Mouse (Mus musculus) neural tube, embryonic 13.5 days (tissue): ENCODE measurements around the gene Ccdc40. TPM values are rescaled to one million over a fixed set of nuclear protein-coding genes. Genes with fewer than 3 reads are reported as not detected.
"Not testable (repeated sequence)": the region's sequence is repeated elsewhere in the genome, so short reads cannot be mapped to it uniquely, and the experiment has no call there.

ENCODE experiments used
- ATAC-seq: fragments of 200-750 bp; cut with Nextera tagmentation; 2 replicates; pipeline ENCODE4 v1.8.0; 2017; ENCODE audit warnings: low read depth, mild to moderate bottlenecking, moderate TSS enrichment, moderate library complexity
- H3K27ac ChIP-seq: fragments of 300-500 bp; sonication (generic); replicated peaks from 2 replicates; pipeline ENCODE4 v1.5.1; 2015; ENCODE audit warnings: moderate library complexity, mild to moderate bottlenecking, inconsistent platforms
- H3K27me3 ChIP-seq: fragments of 300-500 bp; sonication (generic); 2 replicates; pipeline ENCODE4 v1.6.1; 2015; ENCODE audit warnings: mild to moderate bottlenecking, inconsistent platforms
- H3K36me3 ChIP-seq: fragments of 300-500 bp; sonication (generic); 2 replicates; pipeline ENCODE4 v1.6.1; 2015; ENCODE audit warnings: mild to moderate bottlenecking, inconsistent platforms
- H3K4me1 ChIP-seq: fragments of 300-500 bp; sonication (generic); replicated peaks from 2 replicates; pipeline ENCODE4 v1.6.1; 2015; ENCODE audit warnings: inconsistent platforms
- H3K4me2 ChIP-seq: fragments of 300-500 bp; sonication (generic); 2 replicates; pipeline ENCODE4 v1.6.1; 2015; ENCODE audit warnings: inconsistent platforms, mild to moderate bottlenecking, moderate library complexity
- H3K4me3 ChIP-seq: fragments of 300-500 bp; sonication (generic); 2 replicates; pipeline ENCODE4 v1.5.1; 2015; ENCODE audit warnings: mild to moderate bottlenecking, inconsistent platforms
- H3K9ac ChIP-seq: fragments of 300-500 bp; sonication (generic); 2 replicates; pipeline ENCODE4 v1.6.1; 2015; ENCODE audit warnings: moderate library complexity, mild to moderate bottlenecking, inconsistent platforms
- H3K9me3 ChIP-seq: fragments of 300-500 bp; sonication (generic); 2 replicates; pipeline ENCODE4 v1.6.1; 2016; ENCODE audit warnings: inconsistent platforms
- WGBS: fragments of 180-500 bp; shearing (Covaris S2); methylation state at CpG from one replicate; pipeline ENCODE4 v1.1.7; 2015; 5-methylcytosine and 5-hydroxymethylcytosine counted together
- polyA plus RNA-seq: library from polyadenylated mRNA; unstranded; fragments of >200 nt; fragmentation: Nextera tagmentation; extraction: Ambion mirVana; gene quantifications from 2 replicates; pipeline ENCODE4 v1.2.1, GENCODE M21; 2015

Ccdc40 gene
- polyA plus RNA-seq, 1 experiment from 2014 or later, result 15.8 TPM

DNA sequence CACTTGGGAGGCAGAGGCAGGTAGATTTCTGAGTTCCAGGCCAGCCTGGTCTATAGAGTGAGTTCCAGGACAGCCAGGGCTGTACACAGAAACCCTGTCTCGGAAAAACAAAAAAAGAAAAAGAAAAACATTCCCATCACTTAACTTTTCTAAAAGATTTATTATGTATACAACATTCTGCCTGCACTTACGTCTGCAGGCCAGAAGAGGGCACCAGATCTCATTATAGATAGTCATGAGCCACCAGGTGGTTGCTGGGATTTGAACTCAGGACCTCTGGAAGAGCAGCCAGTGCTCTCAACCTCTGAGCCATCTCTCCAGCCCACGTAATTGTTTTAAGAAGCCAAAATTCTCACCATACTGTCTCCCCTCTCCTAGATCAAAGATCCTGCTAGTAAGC, 44.1 kb downstream of the Ccdc40 start:
- ATAC-seq, result not testable (repeated sequence)
- peaks cover 57% of the 10 kb centered on the region for H3K36me3 ChIP-seq
- H3K4me1 ChIP-seq, result peaks cover 27% of the 10 kb centered on the region

DNA sequence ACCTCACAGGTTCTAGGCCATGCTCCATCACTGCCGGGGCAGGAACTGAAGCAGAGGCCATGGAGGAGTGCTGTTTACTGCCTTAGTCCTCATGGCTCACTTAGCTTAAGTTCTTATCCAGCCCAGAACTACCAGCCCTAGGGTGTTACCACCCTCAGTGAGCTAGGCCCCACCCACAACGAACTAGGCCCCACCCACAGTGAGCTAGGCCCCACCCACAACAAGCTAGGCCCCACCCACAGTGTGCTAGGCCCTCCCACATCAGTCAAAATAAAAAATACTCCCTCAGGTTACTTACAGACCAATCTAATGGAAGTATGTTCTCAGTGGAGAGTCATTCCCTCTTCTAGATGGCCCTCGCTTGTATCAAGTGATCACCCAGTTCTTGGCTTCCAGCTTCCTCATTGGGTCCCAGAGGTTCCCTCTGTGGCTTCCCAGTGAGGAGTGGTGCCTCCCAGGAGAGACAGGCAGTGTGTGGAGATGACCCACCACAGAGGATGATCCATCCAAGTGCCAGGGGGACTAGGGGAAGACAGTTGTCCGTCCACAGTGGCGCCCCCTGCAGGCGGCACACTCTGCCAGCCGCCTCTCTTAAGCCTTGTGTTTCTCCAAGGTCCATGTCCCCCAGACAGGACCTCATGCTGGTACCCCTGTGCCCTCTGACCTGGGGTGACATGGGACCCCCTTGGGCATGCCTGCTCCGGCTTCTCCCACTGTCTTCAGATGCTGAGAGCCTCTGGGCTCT, 45.0 kb downstream of the Ccdc40 start:
- Histone ChIP-seq H3K36me3 (peaks cover 65% of the 10 kb centered on the region), H3K4me1 (peaks cover 21% of the 10 kb centered on the region), H3K9me3 (no peaks in the 10 kb centered on the region), H3K4me3 (no peak overlapping the region), H3K27me3 (no peaks in the 10 kb centered on the region), H3K4me2 (no peak overlapping the region), H3K9ac (no peak overlapping the region), H3K27ac (no peak overlapping the region)
- no peak for ATAC-seq
- 85% methylated on average over 8 of the region's 8 CpGs for WGBS

More for the DNA sequence above, 44.1 kb downstream of the Ccdc40 start:
- H3K4me2 ChIP-seq, H3K9ac ChIP-seq, H3K4me3 ChIP-seq, H3K9me3 ChIP-seq, H3K27ac ChIP-seq, H3K27me3 ChIP-seq: not testable (repeated sequence)
- WGBS, result 56% methylated on average over 3 of the region's 3 CpGs

DNA sequence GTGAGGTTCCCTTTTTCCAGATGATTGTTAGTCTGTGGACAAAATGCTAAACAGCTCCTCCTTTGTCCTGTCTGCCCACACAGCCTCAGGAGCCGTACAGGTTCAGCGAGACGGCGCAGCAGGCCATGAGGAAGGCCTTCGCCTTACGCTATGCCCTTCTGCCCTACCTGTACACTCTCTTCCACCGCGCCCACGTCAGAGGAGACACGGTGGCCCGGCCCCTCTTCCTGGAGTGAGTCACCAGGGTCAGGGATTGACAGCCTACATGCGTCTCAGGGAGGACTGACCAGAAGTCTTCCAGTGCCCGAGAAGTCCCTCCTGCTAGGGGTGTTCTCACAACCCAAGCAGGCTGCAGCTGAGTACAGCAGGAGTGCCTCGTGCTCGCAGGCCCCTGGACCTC, 52.7 kb downstream of the Ccdc40 start:
- WGBS, result 89% methylated on average over 15 of the region's 15 CpGs
- Histone ChIP-seq H3K27ac (no peak overlapping the region), H3K27me3 (no peaks in the 10 kb centered on the region), H3K36me3 (peaks cover 81% of the 10 kb centered on the region), H3K9ac (no peak overlapping the region), H3K4me3 (no peak overlapping the region), H3K9me3 (no peaks in the 10 kb centered on the region), H3K4me2 (no peak overlapping the region), H3K4me1 (no peaks in the 10 kb centered on the region)
- no peak for ATAC-seq

DNA sequence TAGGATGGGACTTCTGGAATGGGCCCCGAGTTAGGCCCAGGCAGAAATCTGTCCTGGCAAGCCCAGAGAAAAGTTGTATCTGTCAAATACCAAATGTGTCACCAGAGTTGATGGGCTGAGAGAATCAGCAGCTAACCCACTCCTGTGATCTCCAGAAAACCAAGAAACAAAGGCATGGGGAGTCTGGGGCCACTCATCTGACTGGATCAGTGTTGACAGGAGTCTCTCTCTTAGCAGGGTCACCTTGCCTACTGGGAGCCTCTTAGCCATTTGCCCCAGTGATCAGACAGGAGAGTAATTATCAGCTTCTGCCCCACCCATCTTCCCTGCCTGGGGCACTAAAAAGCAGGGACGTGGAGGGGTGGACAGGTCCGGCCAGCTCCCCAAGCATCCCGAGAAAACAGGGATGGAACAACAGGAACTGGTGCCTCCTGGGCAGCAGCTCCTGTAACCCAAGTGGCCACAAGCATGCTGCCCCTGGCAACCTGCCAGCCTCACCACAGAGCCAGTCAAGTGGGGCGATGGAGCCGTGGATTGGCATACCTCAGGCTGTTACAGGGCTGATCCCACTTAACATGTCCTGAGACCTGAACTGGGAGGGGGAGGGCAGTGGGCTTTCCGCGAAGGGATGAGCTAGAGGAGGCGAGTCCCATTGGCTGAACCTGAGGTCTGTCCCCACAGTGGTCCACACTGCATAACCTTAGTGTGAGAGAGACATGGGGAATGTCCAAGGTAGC, 57.6 kb downstream of the Ccdc40 start:
- 59% methylated on average over 9 of the region's 9 CpGs for WGBS
- ATAC-seq, result no peak; the same call in 1 of the 2 replicates

DNA sequence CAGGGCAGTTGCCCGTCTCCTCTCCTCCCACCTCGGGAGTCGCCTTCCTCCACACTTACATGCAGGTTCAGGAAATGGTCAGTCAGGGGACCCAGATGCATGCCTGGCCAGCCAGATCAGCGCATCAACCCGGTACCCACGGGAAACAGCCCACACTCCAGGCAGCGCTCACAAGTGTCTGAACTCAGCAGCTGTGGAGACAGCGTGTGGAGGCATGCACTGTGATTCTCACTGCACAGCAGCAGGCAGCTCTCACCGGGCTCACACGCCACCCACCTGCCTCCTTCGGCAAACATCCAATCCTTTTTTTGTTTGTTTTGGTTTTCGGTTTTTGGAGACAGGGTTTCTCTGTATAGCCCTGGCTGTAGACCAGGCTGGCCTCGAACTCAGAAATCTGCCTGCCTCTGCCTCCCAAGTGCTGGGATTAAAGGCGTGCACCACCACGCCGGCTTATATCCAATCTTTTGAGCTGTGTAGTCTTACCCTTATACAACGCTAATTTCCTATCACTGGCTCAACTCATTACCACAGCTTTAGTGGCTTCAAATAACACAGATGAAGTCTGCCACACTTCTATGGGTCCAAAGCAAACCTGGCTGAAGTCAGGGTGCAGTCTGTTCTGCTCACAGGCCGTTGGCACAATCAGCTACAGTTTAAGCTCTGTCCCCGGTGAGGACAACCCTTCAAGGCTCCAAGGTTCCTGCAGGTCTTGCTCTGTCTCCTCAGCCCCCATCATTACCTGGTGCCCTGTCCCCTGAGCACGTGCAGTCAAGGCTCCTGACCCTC, 59.0 kb downstream of the Ccdc40 start:
- Histone ChIP-seq H3K27me3 (no peaks in the 10 kb centered on the region), H3K4me2 (no peak overlapping the region), H3K36me3 (peaks cover 95% of the 10 kb centered on the region), H3K9me3 (no peaks in the 10 kb centered on the region), H3K4me3 (no peak overlapping the region), H3K4me1 (no peaks in the 10 kb centered on the region), H3K9ac (no peak overlapping the region), H3K27ac (no peak overlapping the region)
- 92% methylated on average over 20 of the region's 20 CpGs for WGBS
- ATAC-seq, result no peak

More for the DNA sequence above, 57.6 kb downstream of the Ccdc40 start:
- H3K4me3 ChIP-seq, result no peak overlapping the region
- no peak overlapping the region for H3K4me2 ChIP-seq
- no peaks in the 10 kb centered on the region for H3K27me3 ChIP-seq
- peaks cover 92% of the 10 kb centered on the region for H3K36me3 ChIP-seq
- no peaks in the 10 kb centered on the region for H3K9me3 ChIP-seq
- H3K4me1 ChIP-seq, result no peaks in the 10 kb centered on the region
- no peak overlapping the region for H3K9ac ChIP-seq
- H3K27ac ChIP-seq, result no peak overlapping the region

DNA sequence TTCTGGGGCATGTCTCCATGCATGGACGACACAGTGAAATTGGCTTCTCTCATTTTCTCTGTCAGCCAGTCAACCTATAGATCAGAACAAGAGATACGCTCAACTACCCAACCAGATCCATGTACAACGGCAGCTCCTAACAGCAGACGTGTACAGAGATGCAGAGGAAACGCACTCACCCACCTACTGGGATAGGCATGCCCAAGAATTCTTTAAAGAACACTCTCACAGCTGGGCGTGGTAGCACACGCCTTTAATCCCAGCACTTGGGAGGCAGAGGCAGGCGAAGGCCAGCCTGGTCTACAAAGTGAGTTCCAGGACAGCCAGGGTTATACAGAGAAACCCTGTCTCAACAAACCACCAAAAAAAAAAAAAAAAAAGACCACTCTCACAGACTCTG, 64.5 kb downstream of the Ccdc40 start:
- not testable (repeated sequence) for H3K27me3 ChIP-seq, H3K9ac ChIP-seq, H3K4me1 ChIP-seq, H3K4me2 ChIP-seq, H3K9me3 ChIP-seq, ATAC-seq, H3K4me3 ChIP-seq, H3K27ac ChIP-seq
- peaks cover 97% of the 10 kb centered on the region for H3K36me3 ChIP-seq
- WGBS, result 96% methylated on average over 8 of the region's 8 CpGs

DNA sequence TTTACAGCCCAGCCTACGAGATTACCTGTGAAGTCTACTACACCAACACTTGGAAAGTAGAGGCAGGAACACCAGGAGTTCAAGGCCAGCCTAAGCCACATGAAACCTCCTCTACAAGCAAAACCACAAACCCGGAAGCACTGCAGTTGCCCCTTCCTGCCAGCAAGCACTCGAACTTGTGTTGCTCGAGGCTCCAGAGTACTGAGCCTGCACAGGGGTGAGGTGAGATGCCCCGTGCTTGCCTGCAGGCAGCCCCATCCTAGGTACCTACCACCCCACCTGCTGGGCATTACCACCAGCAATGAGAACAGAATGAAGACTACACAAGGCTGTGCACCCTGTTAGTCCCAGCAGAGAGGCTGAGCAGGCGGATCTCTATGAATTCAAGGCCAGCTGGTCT, 69.6 kb downstream of the Ccdc40 start:
- Histone ChIP-seq H3K36me3 (peaks cover 51% of the 10 kb centered on the region), H3K27ac (no peak overlapping the region), H3K9ac (0 out of 2 replicates have a peak overlapping the region, but pooled peaks have one; percentile 95), H3K4me1 (peaks cover 29% of the 10 kb centered on the region), H3K9me3 (no peaks in the 10 kb centered on the region), H3K4me2 (peak overlapping the region; percentile 93), H3K4me3 (0 out of 2 replicates have a peak overlapping the region, but pooled peaks have one; percentile 6), H3K27me3 (no peaks in the 10 kb centered on the region)
- no peak for ATAC-seq
- 85% methylated on average over 6 of the region's 6 CpGs for WGBS

DNA sequence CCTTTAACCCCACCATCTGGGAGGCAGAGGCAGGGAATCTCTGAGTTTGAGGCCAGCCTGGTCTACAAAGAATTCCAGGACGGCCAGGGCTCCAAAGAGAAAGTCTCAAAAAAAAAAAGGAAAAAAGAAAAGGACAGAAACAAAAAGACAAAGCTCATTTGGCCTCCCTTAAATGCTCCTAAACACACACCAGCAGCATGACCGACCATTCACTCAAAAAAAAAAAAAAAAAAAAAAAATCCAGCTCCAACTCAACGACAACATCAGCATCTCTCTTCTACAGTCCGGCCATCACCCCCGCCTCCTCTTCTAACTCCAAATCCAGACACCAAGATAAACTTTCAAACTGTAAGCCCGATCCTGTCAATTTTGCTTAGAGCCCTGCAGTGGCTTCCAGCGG, 70.5 kb downstream of the Ccdc40 start:
- no peak for ATAC-seq
- H3K4me1 ChIP-seq, result peaks cover 29% of the 10 kb centered on the region
- H3K9ac ChIP-seq, result peak overlapping the region; percentile 95
- H3K27ac ChIP-seq, result peak overlapping the region; percentile 95
- 13% methylated on average over 7 of the region's 7 CpGs for WGBS
- H3K4me3 ChIP-seq, result peak overlapping the region; percentile 98
- H3K4me2 ChIP-seq, result peak overlapping the region; percentile 93
- no peaks in the 10 kb centered on the region for H3K27me3 ChIP-seq
- H3K36me3 ChIP-seq, result peaks cover 42% of the 10 kb centered on the region
- no peaks in the 10 kb centered on the region for H3K9me3 ChIP-seq

DNA sequence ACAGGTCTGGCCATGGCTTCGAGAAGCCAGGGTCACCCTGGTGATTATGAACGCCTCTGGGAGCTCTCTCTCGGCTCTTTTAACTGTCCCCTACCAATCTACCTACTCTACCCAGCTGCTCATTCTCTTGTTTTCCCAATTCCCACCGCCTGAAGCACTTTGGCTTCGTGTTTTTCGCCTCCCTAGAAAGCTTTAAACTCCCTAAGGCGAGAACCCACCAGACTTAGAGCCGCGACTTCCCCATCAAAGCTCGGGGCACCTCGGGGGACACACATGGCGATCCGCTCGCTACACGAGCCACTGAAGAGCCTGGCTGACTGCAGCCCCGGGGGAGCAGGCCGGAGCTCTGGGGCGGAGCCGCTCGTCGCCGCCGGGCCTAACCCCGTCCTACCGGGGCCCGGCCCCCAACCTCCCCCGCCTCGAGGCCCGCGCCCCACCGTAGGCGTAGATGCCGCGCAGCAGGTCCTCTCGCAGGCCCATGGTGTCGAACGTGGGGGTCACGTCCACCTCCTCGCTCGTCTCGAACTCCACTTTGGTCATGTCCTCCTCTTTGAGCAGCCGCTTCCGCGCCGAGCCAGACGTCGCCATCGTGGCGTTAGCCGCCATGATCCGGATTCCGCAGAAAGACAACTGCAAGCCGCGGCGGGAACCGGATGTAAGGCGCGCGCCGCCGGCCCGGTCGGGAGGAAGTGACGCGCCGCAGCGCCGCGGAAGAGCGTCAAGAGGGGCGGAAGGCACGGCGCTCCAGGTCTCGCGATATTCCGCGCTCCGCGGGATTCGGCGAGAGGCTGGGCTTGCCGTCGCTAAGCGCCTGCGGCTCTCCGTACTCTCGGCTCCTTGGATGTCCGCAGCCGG, 71.2 kb downstream of the Ccdc40 start, which contains the start of gene Eif4a3:
TSS of gene Eif4a3 (minus strand) at position 699 of the 855 bp plus-strand sequence.
- Histone ChIP-seq H3K4me1 (peaks cover 29% of the 10 kb centered on the region), H3K27me3 (peaks cover 2% of the 10 kb centered on the region; the same call in 1 of the 2 replicates), H3K4me2 (peak within 1 kb of the TSS; percentile 93), H3K4me3 (peak within 1 kb of the TSS; percentile 98), H3K9ac (peak within 1 kb of the TSS; percentile 95), H3K9me3 (no peaks in the 10 kb centered on the region), H3K27ac (peak within 1 kb of the TSS; percentile 95), H3K36me3 (peaks cover 35% of the 10 kb centered on the region)
- ATAC-seq, result peak; percentile 97
- under 1% methylated on average over 89 of the region's 89 CpGs for WGBS

DNA sequence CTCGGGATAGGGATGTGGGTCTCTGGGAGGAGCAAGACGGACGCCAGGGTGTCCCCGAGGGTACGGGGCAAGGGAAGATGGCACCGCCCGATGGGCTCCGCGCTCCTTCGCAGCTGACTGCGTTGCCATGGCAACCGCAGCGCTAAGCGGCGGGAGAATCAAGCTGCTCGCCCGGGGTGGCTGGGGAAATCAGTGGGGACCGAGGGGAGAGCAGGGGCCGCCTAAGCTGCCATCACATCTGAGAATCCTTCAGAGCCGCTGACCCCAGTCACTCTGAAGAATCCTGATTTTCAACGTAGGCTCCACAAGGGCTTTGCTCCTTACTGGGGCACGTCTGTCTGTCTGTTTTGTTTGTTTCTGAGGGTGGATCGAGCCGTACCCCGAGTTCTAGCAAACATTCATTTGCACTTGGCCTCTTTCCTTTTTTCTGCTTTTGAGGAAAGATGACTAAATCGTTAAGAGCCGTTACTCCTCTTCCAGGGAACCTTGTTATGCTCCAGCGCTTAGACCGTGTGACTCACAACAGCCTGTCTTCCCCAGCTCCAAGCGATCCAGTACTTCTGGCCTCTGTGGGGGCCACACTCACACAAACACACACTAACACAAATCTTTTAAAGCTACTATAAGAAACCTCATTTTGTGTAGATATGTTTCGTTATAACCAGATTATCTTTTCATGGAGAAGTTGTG, 72.0 kb downstream of the Ccdc40 start:
- Histone ChIP-seq H3K9me3 (no peaks in the 10 kb centered on the region), H3K4me3 (peak overlapping the region; percentile 98), H3K9ac (peak overlapping the region; percentile 95), H3K36me3 (peaks cover 27% of the 10 kb centered on the region), H3K27me3 (peaks cover 4% of the 10 kb centered on the region; the same call in 1 of the 2 replicates), H3K27ac (peak overlapping the region; percentile 95), H3K4me1 (peaks cover 29% of the 10 kb centered on the region), H3K4me2 (peak overlapping the region; percentile 75)
- ATAC-seq, result no peak
- under 1% methylated on average over 31 of the region's 31 CpGs for WGBS
